Mouse (Mus musculus) forebrain, embryonic 12.5 days (tissue): ENCODE measurements around the gene Stx8. TPM values are rescaled to one million over a fixed set of nuclear protein-coding genes. Genes with fewer than 3 reads are reported as not detected.

Source experiments
- ATAC-seq: fragments of 200-750 bp; cut with Nextera tagmentation; 2 replicates; pipeline ENCODE4 v1.8.0; 2017; ENCODE audit warnings: moderate TSS enrichment; ENCODE audit not compliant: low FRiP score
- H3K27ac ChIP-seq: fragments of 300-500 bp; sonication (generic); 2 replicates; pipeline ENCODE4 v1.5.1; 2016; ENCODE audit warnings: mild to moderate bottlenecking
- H3K27me3 ChIP-seq: fragments of 300-500 bp; sonication (generic); 2 replicates; pipeline ENCODE4 v1.6.1; 2016; ENCODE audit warnings: mild to moderate bottlenecking
- H3K36me3 ChIP-seq: fragments of 300-500 bp; sonication (generic); replicated peaks from 2 replicates; pipeline ENCODE4 v1.6.1; 2016; ENCODE audit warnings: mild to moderate bottlenecking
- H3K4me1 ChIP-seq: fragments of 300-500 bp; sonication (generic); 2 replicates; pipeline ENCODE4 v1.6.1; 2016
- H3K4me2 ChIP-seq: fragments of 300-500 bp; sonication (generic); 2 replicates; pipeline ENCODE4 v1.6.1; 2016; ENCODE audit warnings: mild to moderate bottlenecking, moderate library complexity
- H3K4me3 ChIP-seq: fragments of 300-500 bp; sonication (generic); replicated peaks from 2 replicates; pipeline ENCODE4 v1.5.1; 2016; ENCODE audit warnings: mild to moderate bottlenecking
- H3K9ac ChIP-seq: fragments of 300-500 bp; sonication (generic); 2 replicates; pipeline ENCODE4 v1.6.1; 2016; ENCODE audit warnings: mild to moderate bottlenecking
- H3K9me3 ChIP-seq: fragments of 300-500 bp; sonication (generic); 2 replicates; pipeline ENCODE4 v1.6.1; 2016
- WGBS: fragments of 180-500 bp; shearing (Covaris S2); methylation state at CpG from one replicate; pipeline ENCODE4 v1.1.7; 2016; 5-methylcytosine and 5-hydroxymethylcytosine counted together
- polyA plus RNA-seq: library from polyadenylated mRNA; unstranded; fragments of >200 nt; fragmentation: Nextera tagmentation; extraction: Ambion mirVana; gene quantifications from 2 replicates; pipeline ENCODE4 v1.2.1, GENCODE M21; 2016

The Stx8 gene
- polyA plus RNA-seq, 1 experiment from 2014 or later = 69.7 TPM

- Histone ChIP-seq H3K36me3 (no peaks in the 10 kb centered on the region), H3K4me2 (no peak overlapping the region), H3K4me1 (no peaks in the 10 kb centered on the region), H3K27me3 (no peaks in the 10 kb centered on the region), H3K9me3 (peaks cover 7% of the 10 kb centered on the region; the same call in 1 of the 2 replicates), H3K27ac (no peak overlapping the region), H3K4me3 (no peak overlapping the region), H3K9ac (no peak overlapping the region)
- ATAC-seq = no peak
- WGBS = 99% methylated on average over 2 of the region's 2 CpGs
Measured at GRCm38 (mm10) chr11:68079756-68080155, 113.8 kb downstream of the Stx8 start.

- no peak for ATAC-seq
- H3K36me3 ChIP-seq = no peaks in the 10 kb centered on the region
- H3K9ac ChIP-seq = no peak overlapping the region
- no peaks in the 10 kb centered on the region for H3K27me3 ChIP-seq
- H3K27ac ChIP-seq = no peak overlapping the region
- 98% methylated on average over 2 of the region's 2 CpGs for WGBS
- H3K4me2 ChIP-seq = no peak overlapping the region
- no peaks in the 10 kb centered on the region for H3K4me1 ChIP-seq
- no peak overlapping the region for H3K4me3 ChIP-seq
- H3K9me3 ChIP-seq = peaks cover 7% of the 10 kb centered on the region; the same call in 1 of the 2 replicates
Measured at GRCm38 (mm10) chr11:68080999-68081398, 115.0 kb downstream of the Stx8 start.

GRCm38 (mm10) chr11:68082756-68083155 lies 116.8 kb downstream of the Stx8 start:
- peaks cover 7% of the 10 kb centered on the region; the same call in 1 of the 2 replicates for H3K9me3 ChIP-seq
- no peaks in the 10 kb centered on the region for H3K4me1 ChIP-seq
- no peaks in the 10 kb centered on the region for H3K36me3 ChIP-seq
- 93% methylated on average over 12 of the region's 12 CpGs for WGBS
- no peak overlapping the region for H3K4me2 ChIP-seq
- H3K27me3 ChIP-seq = no peaks in the 10 kb centered on the region
- H3K4me3 ChIP-seq = no peak overlapping the region
- no peak overlapping the region for H3K27ac ChIP-seq
- no peak for ATAC-seq
- no peak overlapping the region for H3K9ac ChIP-seq

GRCm38 (mm10) chr11:68083562-68083961 lies 117.6 kb downstream of the Stx8 start:
- H3K27me3 ChIP-seq = no peaks in the 10 kb centered on the region
- WGBS = 87% methylated on average over 6 of the region's 6 CpGs
- no peak overlapping the region for H3K9ac ChIP-seq
- no peak overlapping the region for H3K4me2 ChIP-seq
- no peaks in the 10 kb centered on the region for H3K36me3 ChIP-seq
- no peak overlapping the region for H3K27ac ChIP-seq
- H3K4me1 ChIP-seq = no peaks in the 10 kb centered on the region
- H3K9me3 ChIP-seq = peaks cover 7% of the 10 kb centered on the region; the same call in 1 of the 2 replicates
- ATAC-seq = no peak
- H3K4me3 ChIP-seq = no peak overlapping the region

- Histone ChIP-seq H3K27me3 (no peaks in the 10 kb centered on the region), H3K36me3 (no peaks in the 10 kb centered on the region), H3K27ac (no peak overlapping the region), H3K4me2 (no peak overlapping the region), H3K9ac (no peak overlapping the region), H3K9me3 (peaks cover 4% of the 10 kb centered on the region; the same call in 1 of the 2 replicates), H3K4me3 (no peak overlapping the region), H3K4me1 (peaks cover 7% of the 10 kb centered on the region)
- no peak for ATAC-seq
- 85% methylated on average over 9 of the region's 9 CpGs for WGBS
Measured at GRCm38 (mm10) chr11:68086221-68086620, 120.2 kb downstream of the Stx8 start.

GRCm38 (mm10) chr11:68089426-68089825 lies 123.4 kb downstream of the Stx8 start:
- WGBS = 79% methylated on average over 9 of the region's 9 CpGs
- no peaks in the 10 kb centered on the region for H3K9me3 ChIP-seq
- no peak for ATAC-seq
- no peak overlapping the region for H3K4me2 ChIP-seq
- no peaks in the 10 kb centered on the region for H3K36me3 ChIP-seq
- peaks cover 7% of the 10 kb centered on the region for H3K4me1 ChIP-seq
- H3K27ac ChIP-seq = no peak overlapping the region
- H3K27me3 ChIP-seq = no peaks in the 10 kb centered on the region
- H3K9ac ChIP-seq = no peak overlapping the region
- H3K4me3 ChIP-seq = no peak overlapping the region

DNA sequence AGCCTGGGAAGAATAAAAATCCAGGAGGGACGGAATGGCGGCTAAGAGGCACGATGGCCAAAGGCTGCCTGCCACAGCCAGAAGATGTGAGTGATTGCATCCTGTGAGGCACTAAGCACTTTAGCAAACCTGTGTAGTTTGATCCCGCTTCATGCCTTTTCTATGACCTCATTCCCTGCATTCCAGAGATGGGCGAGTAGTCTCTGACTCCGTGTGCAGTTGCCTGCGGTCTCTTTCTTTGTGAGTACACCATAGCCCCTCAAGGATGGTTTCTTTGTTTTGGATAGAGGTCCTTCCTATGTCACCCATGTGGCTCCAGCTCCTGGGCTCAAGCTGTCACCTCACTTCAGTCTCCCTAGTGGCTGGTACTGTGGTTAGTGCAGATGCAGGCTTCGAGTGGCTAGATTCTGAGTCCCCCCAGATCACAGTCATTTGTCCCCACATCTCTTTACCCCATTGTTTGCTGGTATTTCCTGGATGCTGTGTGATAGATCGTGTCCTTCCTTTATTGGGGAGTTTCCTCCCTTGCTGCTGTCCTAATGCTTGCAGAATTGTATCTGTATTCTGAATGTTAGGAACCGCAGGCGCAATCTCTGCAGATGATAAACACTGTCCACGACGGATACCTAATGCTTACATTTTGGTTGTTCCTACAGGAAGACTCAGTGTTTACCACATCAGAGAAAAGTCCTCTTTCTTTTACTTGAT lies 124.0 kb downstream of the Stx8 start:
- no peak overlapping the region for H3K27ac ChIP-seq
- WGBS = 55% methylated on average over 13 of the region's 13 CpGs
- no peak for ATAC-seq

GRCm38 (mm10) chr11:68091975-68092759 lies 126.2 kb downstream of the Stx8 start:
- H3K9ac ChIP-seq = no peak overlapping the region

More for the DNA sequence above, 124.0 kb downstream of the Stx8 start:
- H3K4me2 ChIP-seq = no peak overlapping the region
- no peaks in the 10 kb centered on the region for H3K36me3 ChIP-seq
- H3K9ac ChIP-seq = no peak overlapping the region
- no peak overlapping the region for H3K4me3 ChIP-seq
- H3K4me1 ChIP-seq = peaks cover 7% of the 10 kb centered on the region
- H3K27me3 ChIP-seq = no peaks in the 10 kb centered on the region
- H3K9me3 ChIP-seq = no peaks in the 10 kb centered on the region

GRCm38 (mm10) chr11:68101598-68101997 lies 135.6 kb downstream of the Stx8 start:
- no peaks in the 10 kb centered on the region for H3K9me3 ChIP-seq
- no peak overlapping the region for H3K4me3 ChIP-seq
- no peaks in the 10 kb centered on the region for H3K27me3 ChIP-seq
- no peaks in the 10 kb centered on the region for H3K36me3 ChIP-seq
- H3K9ac ChIP-seq = no peak overlapping the region
- no peak overlapping the region for H3K4me2 ChIP-seq
- ATAC-seq = no peak
- no peak overlapping the region for H3K27ac ChIP-seq
- H3K4me1 ChIP-seq = no peaks in the 10 kb centered on the region
- WGBS = 100% methylated on average over 1 of the region's 1 CpGs

More at GRCm38 (mm10) chr11:68091975-68092759, 126.2 kb downstream of the Stx8 start:
- Histone ChIP-seq H3K9me3 (no peaks in the 10 kb centered on the region), H3K4me1 (peaks cover 7% of the 10 kb centered on the region), H3K4me3 (no peak overlapping the region), H3K4me2 (no peak overlapping the region), H3K36me3 (no peaks in the 10 kb centered on the region), H3K27me3 (no peaks in the 10 kb centered on the region), H3K27ac (no peak overlapping the region)
- no peak for ATAC-seq
- 74% methylated on average over 3 of the region's 3 CpGs for WGBS

DNA sequence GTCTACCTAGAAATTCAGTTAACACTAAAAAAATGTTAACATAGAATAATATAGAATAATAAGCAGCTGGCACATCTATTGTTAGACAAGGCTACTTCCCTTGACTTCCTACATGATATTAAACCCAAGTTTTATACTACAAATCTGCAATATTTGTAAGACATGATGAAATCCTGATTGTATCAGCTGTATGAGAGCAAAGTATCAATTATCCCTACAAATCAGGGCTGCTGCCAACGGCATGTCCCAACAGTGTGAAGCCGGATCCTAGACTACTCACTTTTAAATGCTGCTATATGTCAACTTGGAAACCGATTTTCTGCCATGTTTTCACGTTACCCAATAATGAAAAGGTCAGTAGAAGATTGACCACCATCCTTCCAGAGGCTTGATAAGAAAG lies 137.5 kb downstream of the Stx8 start:
- Histone ChIP-seq H3K4me1 (no peaks in the 10 kb centered on the region), H3K4me2 (no peak overlapping the region), H3K27ac (no peak overlapping the region), H3K27me3 (no peaks in the 10 kb centered on the region), H3K4me3 (no peak overlapping the region), H3K9me3 (no peaks in the 10 kb centered on the region), H3K36me3 (no peaks in the 10 kb centered on the region), H3K9ac (no peak overlapping the region)
- WGBS = 91% methylated on average over 4 of the region's 4 CpGs
- ATAC-seq = no peak

DNA sequence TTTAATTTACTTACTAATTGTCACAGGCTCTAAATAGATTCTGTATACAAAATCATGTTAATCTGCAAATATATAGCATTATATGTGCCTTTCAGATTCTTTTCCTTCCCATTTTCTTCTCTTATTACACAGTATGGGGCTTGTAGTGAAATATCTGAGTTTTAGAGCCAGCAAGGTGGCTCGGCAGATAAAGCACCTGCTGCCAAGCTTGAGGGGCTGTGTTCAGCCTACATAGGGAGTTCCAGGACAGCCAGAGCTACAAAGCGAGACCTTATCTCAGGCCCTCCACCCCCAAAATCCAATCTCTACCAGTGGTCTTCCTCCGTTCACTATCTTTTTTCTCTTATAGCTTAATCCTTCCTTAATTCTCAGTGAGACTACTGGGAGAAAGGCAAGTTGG lies 140.1 kb downstream of the Stx8 start:
- Histone ChIP-seq H3K36me3 (no peaks in the 10 kb centered on the region), H3K9me3 (no peaks in the 10 kb centered on the region), H3K27me3 (no peaks in the 10 kb centered on the region), H3K27ac (no peak overlapping the region), H3K4me1 (no peaks in the 10 kb centered on the region), H3K4me2 (no peak overlapping the region), H3K4me3 (no peak overlapping the region), H3K9ac (no peak overlapping the region)
- ATAC-seq = no peak
- WGBS = 85% methylated on average over 3 of the region's 3 CpGs

- Histone ChIP-seq H3K4me2 (0 out of 2 replicates have a peak overlapping the region, but pooled peaks have one; percentile 2), H3K9me3 (no peaks in the 10 kb centered on the region), H3K4me1 (peaks cover 15% of the 10 kb centered on the region), H3K9ac (no peak overlapping the region), H3K4me3 (no peak overlapping the region), H3K27me3 (no peaks in the 10 kb centered on the region), H3K36me3 (no peaks in the 10 kb centered on the region), H3K27ac (peak overlapping the region; percentile 42)
- ATAC-seq = no peak
- 24% methylated on average over 11 of the region's 11 CpGs for WGBS
Measured at GRCm38 (mm10) chr11:68113454-68114100, 147.6 kb downstream of the Stx8 start.
